Mouse (Mus musculus) B cell, adult 62 days (primary cell): ENCODE data around the gene Hddc2. TPM values are rescaled to one million over a fixed set of nuclear protein-coding genes. Genes with fewer than 3 reads are reported as not detected.

ENCODE experiments used
- total RNA-seq: library from RNA; stranded (reverse); gene quantifications from 4 replicates; pipeline ENCODE4 v1.2.4, GENCODE M21; 2023

The Hddc2 gene
- total RNA-seq = 16.6 to 22.6 TPM (median 19.9 TPM) in 4 replicates

DNA sequence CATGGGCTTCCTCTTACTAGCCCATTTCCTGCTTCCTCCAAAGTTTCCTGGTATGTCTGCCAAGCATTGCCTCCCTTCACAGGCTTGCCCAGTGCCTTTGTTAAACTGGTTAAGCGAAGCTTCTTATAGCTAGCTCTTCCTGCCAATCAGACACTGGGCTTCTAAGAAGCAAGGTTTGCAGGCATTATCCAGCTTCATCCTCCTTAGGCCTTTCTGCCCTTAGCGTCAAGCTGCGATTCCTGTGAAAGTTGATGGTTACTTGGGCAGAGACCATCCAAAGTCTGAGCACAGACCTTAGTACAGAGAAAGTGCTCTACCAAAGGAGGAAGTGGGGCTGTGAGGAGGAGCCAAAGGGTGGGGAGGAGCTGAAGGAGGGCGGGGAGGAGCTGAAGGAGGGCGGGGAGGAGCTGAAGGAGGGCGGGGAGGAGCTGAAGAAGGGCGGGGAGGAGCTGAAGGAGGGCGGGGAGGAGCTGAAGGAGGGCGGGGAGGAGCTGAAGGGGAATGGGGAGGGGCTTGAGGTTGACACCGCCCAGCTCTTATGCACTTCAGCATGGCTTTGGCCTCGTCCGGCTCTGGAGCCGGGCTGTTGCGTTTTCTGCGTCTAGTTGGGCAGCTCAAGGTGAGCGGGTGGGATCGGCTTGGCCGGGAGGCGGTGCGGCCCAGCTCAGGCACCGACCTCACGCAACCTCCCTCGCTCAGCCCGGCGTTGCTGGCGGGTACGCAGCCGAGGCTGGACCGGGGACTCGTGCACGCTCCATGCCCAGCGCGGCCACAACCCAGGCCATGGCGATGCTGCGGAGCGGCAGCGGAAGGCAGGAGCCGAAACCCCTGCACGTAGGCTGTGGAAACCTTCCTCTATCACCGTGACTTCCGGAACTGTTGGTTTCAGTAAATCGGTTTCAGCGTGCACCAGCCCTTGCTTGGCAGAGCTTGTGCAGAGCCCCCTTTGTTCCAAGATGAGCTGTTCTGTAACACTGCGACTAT lies at the start of gene Hddc2:
Gene Hddc2 (plus strand): TSS at position 519 of the 984 bp plus-strand sequence.

Other genes starting within 250 kb of the Hddc2 start
- not detected in 4 replicates for gene Tpd52l1, start 132.6 kb downstream of the Hddc2 start, total RNA-seq